Mouse (Mus musculus) kidney, embryonic 14.5 days (tissue): ENCODE results near the gene Clec16a. TPM values are rescaled to one million over a fixed set of nuclear protein-coding genes. Genes with fewer than 3 reads are reported as not detected.

Experiments
- ATAC-seq: fragments of 200-750 bp; cut with Nextera tagmentation; 2 replicates; pipeline ENCODE4 v1.8.0; 2017; ENCODE audit warnings: moderate number of reproducible peaks, mild to moderate bottlenecking, moderate TSS enrichment, moderate library complexity; ENCODE audit not compliant: low FRiP score, low TSS enrichment
- H3K27ac ChIP-seq: fragments of 300-500 bp; sonication (generic); 2 replicates; pipeline ENCODE4 v1.5.1; 2014; ENCODE audit warnings: low read depth, mild to moderate bottlenecking, low read length, moderate library complexity, mixed read lengths
- H3K27me3 ChIP-seq: fragments of 300-500 bp; sonication (generic); 2 replicates; pipeline ENCODE4 v1.6.1; 2014; ENCODE audit warnings: mild to moderate bottlenecking, low read length; ENCODE audit not compliant: control insufficient read depth, insufficient read depth
- H3K36me3 ChIP-seq: fragments of 300-500 bp; sonication (generic); 2 replicates; pipeline ENCODE4 v1.6.1; 2014; ENCODE audit warnings: low read length, mixed read lengths; ENCODE audit not compliant: control insufficient read depth, insufficient read depth
- H3K4me1 ChIP-seq: fragments of 300-500 bp; sonication (generic); 2 replicates; pipeline ENCODE4 v1.6.1; 2014; ENCODE audit warnings: low read length, mixed read lengths; ENCODE audit not compliant: control insufficient read depth, insufficient read depth
- H3K4me2 ChIP-seq: fragments of 300-500 bp; sonication (generic); replicated peaks from 2 replicates; pipeline ENCODE4 v1.6.1; 2014; ENCODE audit warnings: low read depth, mild to moderate bottlenecking, low read length
- H3K4me3 ChIP-seq: fragments of 300-500 bp; sonication (generic); 2 replicates; pipeline ENCODE4 v1.5.1; 2014; ENCODE audit warnings: mild to moderate bottlenecking, low read length
- H3K9ac ChIP-seq: fragments of 300-500 bp; sonication (generic); 2 replicates; pipeline ENCODE4 v1.6.1; 2014; ENCODE audit warnings: low read depth, mild to moderate bottlenecking, low read length, moderate library complexity
- H3K9me3 ChIP-seq: fragments of 300-500 bp; sonication (generic); 2 replicates; pipeline ENCODE4 v1.6.1; 2016; ENCODE audit warnings: low read length; ENCODE audit not compliant: control insufficient read depth
- WGBS: fragments of 180-500 bp; shearing (Covaris S2); extraction: QIAGEN DNeasy Blood & Tissue Kit; methylation state at CpG from one replicate; pipeline ENCODE4 v1.1.7; 2014; 5-methylcytosine and 5-hydroxymethylcytosine counted together
- polyA plus RNA-seq: library from polyadenylated mRNA; unstranded; fragments of >200 nt; fragmentation: Nextera tagmentation; extraction: Ambion mirVana; gene quantifications from 2 replicates; pipeline ENCODE4 v1.2.1, GENCODE M21; 2014

The Clec16a gene
- polyA plus RNA-seq, 1 experiment from 2014 or later: 38.4 TPM

DNA sequence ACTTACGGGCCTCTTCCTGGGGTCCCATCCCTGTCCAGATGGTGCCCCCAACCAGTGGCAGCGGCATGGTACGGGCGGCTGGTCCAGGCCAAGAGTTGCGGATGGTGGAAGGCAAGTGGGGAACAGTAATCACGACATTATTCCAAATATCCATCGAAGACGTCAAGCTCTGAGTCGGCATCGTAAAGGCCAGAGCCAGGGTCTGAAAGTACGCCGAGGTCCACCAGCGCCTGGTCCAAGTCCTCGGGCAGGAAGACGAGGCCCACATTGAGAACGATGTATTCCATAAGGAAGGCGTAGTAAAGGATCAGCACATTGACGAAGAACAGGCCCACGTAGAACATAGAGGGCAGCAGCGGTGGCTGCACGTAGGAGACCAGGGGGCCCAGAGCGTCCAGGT, 2.9 kb upstream of the Clec16a start:
- Histone ChIP-seq H3K36me3 (no peaks in the 10 kb centered on the region; the same call in 1 of the 2 replicates), H3K4me2 (peak overlapping the region; percentile 90), H3K4me3 (peak overlapping the region; percentile 81), H3K27ac (peak overlapping the region; percentile 69; the same call in 1 of the 2 replicates), H3K9ac (peak overlapping the region; percentile 87), H3K9me3 (no peaks in the 10 kb centered on the region), H3K4me1 (peaks cover 24% of the 10 kb centered on the region), H3K27me3 (no peaks in the 10 kb centered on the region)
- 3% methylated on average over 22 of the region's 22 CpGs for WGBS
- peak; percentile 16; the same call in 1 of the 2 replicates for ATAC-seq

- no peaks in the 10 kb centered on the region for H3K9me3 ChIP-seq
- H3K4me2 ChIP-seq: peak within 1 kb of the TSS; percentile 90
- H3K4me3 ChIP-seq: peak within 1 kb of the TSS; percentile 81
- peak within 1 kb of the TSS; percentile 87 for H3K9ac ChIP-seq
- peaks cover 24% of the 10 kb centered on the region for H3K4me1 ChIP-seq
- peak; percentile 95 for ATAC-seq
- no peaks in the 10 kb centered on the region for H3K27me3 ChIP-seq
- WGBS: under 1% methylated on average over 53 of the region's 61 CpGs
- no peaks in the 10 kb centered on the region; the same call in 1 of the 2 replicates for H3K36me3 ChIP-seq
- peak within 1 kb of the TSS; percentile 69; the same call in 1 of the 2 replicates for H3K27ac ChIP-seq
Observed at GRCm38 (mm10) chr16:10542698-10543365, 2.3 kb upstream of the Clec16a start, which contains the start of gene Dexi. Gene Dexi (minus strand): TSS chr16:10543054.

DNA sequence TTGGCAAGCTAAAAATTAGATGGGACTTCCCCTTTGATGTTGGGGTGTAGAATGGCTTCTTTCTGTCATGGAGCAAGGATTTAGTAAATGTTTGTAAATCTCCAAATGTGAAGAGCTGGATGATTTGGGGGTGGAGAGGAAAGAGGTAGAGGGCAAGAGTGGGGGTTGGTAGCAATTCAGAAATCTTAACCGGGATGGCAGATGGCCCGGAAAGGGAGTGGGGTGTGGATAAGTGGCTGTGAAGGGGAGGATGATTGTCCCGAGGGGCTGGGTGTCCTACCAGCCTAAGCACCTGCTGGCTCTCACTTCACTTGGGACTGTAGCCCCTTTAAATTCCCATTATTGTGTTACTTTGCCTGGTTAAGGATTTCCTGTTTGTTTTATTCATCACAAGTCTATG, 1.7 kb downstream of the Clec16a start:
- H3K4me3 ChIP-seq: no peak overlapping the region
- no peak overlapping the region for H3K27ac ChIP-seq
- H3K36me3 ChIP-seq: no peaks in the 10 kb centered on the region
- H3K9me3 ChIP-seq: no peaks in the 10 kb centered on the region
- H3K4me2 ChIP-seq: no peak overlapping the region
- H3K9ac ChIP-seq: no peak overlapping the region
- H3K4me1 ChIP-seq: 0 out of 2 replicates have a peak, but pooled peaks cover 6% of the 10 kb centered on the region
- WGBS: 67% methylated on average over 3 of the region's 3 CpGs
- ATAC-seq: no peak
- H3K27me3 ChIP-seq: no peaks in the 10 kb centered on the region

GRCm38 (mm10) chr16:10548938-10549337, 3.8 kb downstream of the Clec16a start:
- no peak for ATAC-seq
- 78% methylated on average over 3 of the region's 3 CpGs for WGBS
- no peaks in the 10 kb centered on the region for H3K27me3 ChIP-seq

DNA sequence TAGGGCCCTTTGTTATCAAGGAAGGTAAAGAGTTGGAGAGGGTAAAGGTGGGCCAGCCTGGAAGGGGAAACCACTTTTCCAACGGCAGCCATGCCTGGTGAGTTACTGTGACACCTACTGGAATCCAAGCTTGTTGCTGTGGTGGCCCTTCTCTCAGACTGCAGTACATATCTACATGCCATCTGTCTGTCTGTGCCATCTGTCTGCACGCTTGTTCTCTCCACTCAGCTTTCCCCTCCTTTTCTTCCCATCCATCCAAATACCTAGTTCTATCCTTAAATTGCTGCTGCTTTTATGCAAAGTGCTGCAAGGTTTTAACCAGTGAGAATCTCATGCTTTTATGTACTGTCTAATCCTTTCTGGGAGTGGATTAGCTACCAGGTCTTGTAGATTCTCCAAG, 4.5 kb downstream of the Clec16a start:
- 92% methylated on average over 2 of the region's 2 CpGs for WGBS

More at GRCm38 (mm10) chr16:10548938-10549337, 3.8 kb downstream of the Clec16a start:
- no peaks in the 10 kb centered on the region for H3K36me3 ChIP-seq
- H3K4me3 ChIP-seq: no peak overlapping the region
- H3K9me3 ChIP-seq: no peaks in the 10 kb centered on the region
- 0 out of 2 replicates have a peak, but pooled peaks cover 3% of the 10 kb centered on the region for H3K4me1 ChIP-seq
- no peak overlapping the region for H3K9ac ChIP-seq
- H3K27ac ChIP-seq: no peak overlapping the region
- no peak overlapping the region for H3K4me2 ChIP-seq

DNA sequence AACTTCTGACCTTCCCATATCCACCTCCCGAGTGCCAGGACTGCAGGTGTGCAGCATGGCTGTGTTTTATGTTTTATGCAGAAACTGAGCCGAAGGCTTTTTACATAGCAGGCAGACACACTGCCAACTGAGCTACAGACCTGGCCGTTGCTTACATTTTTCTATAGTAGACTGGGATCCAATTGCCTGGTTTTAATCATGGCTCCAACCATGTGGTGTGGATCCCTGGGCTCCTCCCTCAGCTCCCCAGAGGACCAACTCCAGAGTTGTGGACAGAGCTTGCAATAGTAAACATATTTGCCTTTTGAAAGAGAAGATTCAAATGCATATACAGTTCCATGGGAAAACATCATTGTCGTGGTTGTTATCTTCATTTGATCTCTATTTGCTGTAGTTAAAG, 6.5 kb downstream of the Clec16a start:
- ATAC-seq: no peak
- H3K9me3 ChIP-seq: no peaks in the 10 kb centered on the region
- WGBS: 80% methylated on average over 4 of the region's 4 CpGs
- H3K4me3 ChIP-seq: no peak overlapping the region
- H3K27me3 ChIP-seq: no peaks in the 10 kb centered on the region
- no peaks in the 10 kb centered on the region for H3K4me1 ChIP-seq
- no peak overlapping the region for H3K9ac ChIP-seq
- no peaks in the 10 kb centered on the region for H3K36me3 ChIP-seq
- H3K27ac ChIP-seq: no peak overlapping the region
- no peak overlapping the region for H3K4me2 ChIP-seq

More for the DNA sequence above, 4.5 kb downstream of the Clec16a start:
- no peak overlapping the region for H3K9ac ChIP-seq
- H3K4me2 ChIP-seq: no peak overlapping the region
- no peak overlapping the region for H3K4me3 ChIP-seq
- H3K27me3 ChIP-seq: no peaks in the 10 kb centered on the region
- no peaks in the 10 kb centered on the region for H3K36me3 ChIP-seq
- no peak for ATAC-seq
- 0 out of 2 replicates have a peak, but pooled peaks cover 3% of the 10 kb centered on the region for H3K4me1 ChIP-seq
- no peak overlapping the region for H3K27ac ChIP-seq
- no peaks in the 10 kb centered on the region for H3K9me3 ChIP-seq

DNA sequence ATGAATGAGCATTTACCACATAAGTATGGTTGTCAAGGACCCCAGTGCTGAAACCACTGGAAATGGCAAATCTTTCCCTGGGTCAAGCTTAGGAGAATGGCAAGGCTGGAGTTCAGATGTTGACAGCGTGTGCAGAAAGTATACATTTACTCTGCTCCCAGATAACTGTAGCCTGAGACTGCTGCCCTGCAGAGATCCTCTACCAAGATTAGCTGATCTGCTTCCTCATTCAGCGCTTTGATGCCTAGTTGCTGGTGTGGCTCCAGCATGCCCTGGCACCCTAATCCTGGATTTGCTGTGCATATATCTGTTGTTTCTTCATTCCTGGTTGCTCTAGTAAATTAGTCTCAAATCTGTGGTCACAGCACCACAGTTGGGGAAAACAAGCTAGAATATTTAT, 8.7 kb downstream of the Clec16a start:
- no peak overlapping the region for H3K4me2 ChIP-seq
- no peaks in the 10 kb centered on the region for H3K27me3 ChIP-seq
- no peak overlapping the region for H3K4me3 ChIP-seq
- 84% methylated on average over 2 of the region's 2 CpGs for WGBS
- no peaks in the 10 kb centered on the region for H3K9me3 ChIP-seq
- H3K36me3 ChIP-seq: no peaks in the 10 kb centered on the region
- no peak overlapping the region for H3K9ac ChIP-seq
- ATAC-seq: no peak
- H3K27ac ChIP-seq: no peak overlapping the region
- H3K4me1 ChIP-seq: no peaks in the 10 kb centered on the region

GRCm38 (mm10) chr16:10559991-10560390, 14.9 kb downstream of the Clec16a start:
- no peaks in the 10 kb centered on the region for H3K4me1 ChIP-seq
- WGBS: 89% methylated on average over 8 of the region's 8 CpGs
- no peaks in the 10 kb centered on the region for H3K27me3 ChIP-seq
- H3K27ac ChIP-seq: no peak overlapping the region
- no peak overlapping the region for H3K4me3 ChIP-seq
- no peak overlapping the region for H3K9ac ChIP-seq
- H3K36me3 ChIP-seq: peaks cover 10% of the 10 kb centered on the region; the same call in 1 of the 2 replicates
- H3K4me2 ChIP-seq: no peak overlapping the region
- H3K9me3 ChIP-seq: no peaks in the 10 kb centered on the region
- no peak for ATAC-seq

DNA sequence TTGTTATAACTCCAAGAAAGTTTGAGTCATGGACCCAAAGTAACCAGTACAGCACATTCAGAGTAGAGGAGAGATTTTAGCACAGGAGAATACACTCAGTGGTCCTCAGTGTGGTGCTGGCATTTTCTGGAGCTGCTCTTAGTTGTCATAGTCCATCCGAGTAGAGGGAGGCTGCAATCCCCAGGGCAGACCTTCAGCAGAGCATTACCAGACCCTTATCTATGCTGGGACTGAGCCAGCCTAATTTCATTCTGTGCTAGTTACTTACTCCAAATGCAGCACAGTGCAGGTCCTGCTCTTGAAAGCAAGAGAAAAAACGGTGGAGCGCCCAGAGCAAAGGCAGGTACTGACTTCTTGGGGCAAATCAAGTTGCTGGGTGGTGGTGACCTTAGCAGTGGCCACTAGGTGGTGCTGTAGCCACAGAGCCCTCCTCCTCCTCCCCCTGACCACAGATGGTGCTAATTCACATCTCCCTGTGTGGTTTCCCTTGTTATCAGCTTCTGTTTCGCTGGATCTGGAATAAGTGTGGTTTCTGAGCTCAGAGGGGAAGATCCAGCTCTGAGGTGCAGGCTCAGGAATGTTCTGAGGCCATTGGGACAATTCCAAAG, 20.2 kb downstream of the Clec16a start:
- peak; percentile 81 for ATAC-seq
- Histone ChIP-seq H3K27me3 (no peaks in the 10 kb centered on the region), H3K4me1 (no peaks in the 10 kb centered on the region), H3K4me3 (no peak overlapping the region), H3K27ac (no peak overlapping the region), H3K36me3 (peaks cover 13% of the 10 kb centered on the region; the same call in 1 of the 2 replicates), H3K4me2 (no peak overlapping the region), H3K9ac (no peak overlapping the region), H3K9me3 (no peaks in the 10 kb centered on the region)
- 38% methylated on average over 4 of the region's 4 CpGs for WGBS
